Mouse (Mus musculus): ENCODE data around the gene Ttll13.

- TF ChIP-seq CTCF (IDR thresholded peaks at IDR 0.05) (no peak), EP300 (IDR thresholded peaks at IDR 0.05) (no peak)
These were observed 683 bp downstream of the Ttll13 start for GRCm38 (mm10) chr7:80246859-80247258.

All from lung, postnatal 0 days (tissue).